Mouse (Mus musculus): ENCODE data around the gene Pom121l2.
A peak's percentile ranks its signal among the peaks of the same experiment; 100 is the strongest.

DNA sequence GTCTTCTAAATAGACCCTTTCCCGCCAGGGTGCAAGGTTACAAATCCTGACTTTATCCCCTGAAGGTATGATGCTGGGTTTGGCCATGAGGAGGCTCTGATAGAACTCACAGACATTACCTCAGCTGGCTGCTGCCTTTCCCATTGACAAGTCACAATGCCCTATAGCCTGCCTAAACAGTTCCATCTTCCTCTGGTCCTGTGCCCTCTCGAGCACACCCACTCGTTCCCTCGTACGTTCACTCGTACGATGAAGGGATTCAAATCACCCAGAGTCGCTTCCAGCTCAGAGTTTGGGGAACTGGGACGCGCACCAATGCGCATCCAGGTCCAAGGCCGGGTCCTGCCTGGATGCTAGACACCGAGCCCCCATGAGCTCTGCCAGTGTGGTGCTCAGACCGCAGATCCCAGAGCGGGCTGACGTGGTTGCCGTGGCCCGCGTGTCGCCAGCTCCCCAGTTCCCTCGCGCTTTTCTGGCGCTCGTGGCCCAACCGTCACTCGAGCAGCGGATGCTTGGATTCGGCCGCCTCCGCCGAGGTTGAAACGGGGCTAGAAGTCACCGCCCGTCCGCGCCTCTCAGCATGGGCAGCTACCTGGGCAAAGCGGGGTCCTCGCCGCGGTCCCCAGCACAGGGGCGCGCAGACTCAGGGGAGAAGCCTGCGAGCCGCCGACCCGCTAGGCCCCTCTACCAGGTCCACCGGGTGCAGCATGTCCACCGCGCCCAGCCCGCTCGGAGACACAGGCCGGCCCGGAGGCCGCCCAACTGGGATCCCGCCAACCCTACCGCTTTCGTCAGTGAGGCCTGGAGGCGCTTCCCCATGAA, at the start of gene Pom121l2:
- TF ChIP-seq POLR2A (IDR thresholded peaks at IDR 0.05; ENCODE audit: low read depth, low read length) (peak; percentile 28), CTCF (IDR thresholded peaks at IDR 0.05; ENCODE audit: borderline replicate concordance, insufficient read depth, low read length) (no peak)
